Mouse (Mus musculus): ENCODE data around the gene Shld1. TPM values are rescaled to one million over a fixed set of nuclear protein-coding genes. Genes with fewer than 3 reads are reported as not detected.

Shld1 gene
- total and polyA plus RNA-seq, 3 experiments: 8.0 to 8.8 TPM; not detected in 1

GRCm38 (mm10) chr2:132646856-132647745 lies 39.6 kb upstream of the Shld1 start:
- no peak overlapping the region for H3K9ac ChIP-seq (ENCODE audit: control insufficient read depth, low read depth, low read length, poor library complexity, severe bottlenecking)
- no peaks in the 10 kb centered on the region for H3K79me2 ChIP-seq (ENCODE audit: control insufficient read depth, insufficient read depth, low read length, poor library complexity)
- no peaks in the 10 kb centered on the region for H3K9me3 ChIP-seq (replicated peaks; ENCODE audit: insufficient read depth, low read length)
- H3K27ac ChIP-seq (ENCODE audit: control insufficient read depth, low read depth, low read length): no peak overlapping the region
- no peak for DNase-seq (ENCODE audit: low read depth, low spot score)
- no peak for TF ChIP-seq RAD21 (IDR thresholded peaks at IDR 0.05; ENCODE audit: low read depth, low read length)
- no peak for TF ChIP-seq GATA1 (IDR thresholded peaks at IDR 0.05; ENCODE audit: low read depth, low read length)
- no peak for TF ChIP-seq POLR2AphosphoS5 (IDR thresholded peaks at IDR 0.05; ENCODE audit: borderline replicate concordance, low read depth, low read length)
- no peak for TF ChIP-seq SIN3A (IDR thresholded peaks at IDR 0.05; ENCODE audit: low read length)
- TF ChIP-seq ELF1 (IDR thresholded peaks at IDR 0.05; ENCODE audit: low read depth, low read length): no peak
- TF ChIP-seq MXI1 (IDR thresholded peaks at IDR 0.05; ENCODE audit: low read depth, low read length): no peak
- TF ChIP-seq NRF1 (IDR thresholded peaks at IDR 0.05; ENCODE audit: insufficient read depth, low read depth, low read length, poor library complexity, severe bottlenecking): no peak
- no peak for TF ChIP-seq ZKSCAN1 (IDR thresholded peaks at IDR 0.05; ENCODE audit: low read depth, low read length)
- TF ChIP-seq KAT2A (conservative IDR thresholded peaks at IDR 0.05; ENCODE audit: low read depth, low read length): no peak
- TF ChIP-seq NELFE (IDR thresholded peaks at IDR 0.05; ENCODE audit: low read depth, low read length): no peak
- TF ChIP-seq MYC (IDR thresholded peaks at IDR 0.05; ENCODE audit: low read depth, low read length): no peak
- no peak for TF ChIP-seq POLR2A (IDR thresholded peaks at IDR 0.05; ENCODE audit: control insufficient read depth in 1 of 2, insufficient read depth in 1 of 2, low read depth in 1 of 2, low read length in 2 of 2, poor library complexity in 1 of 2)
- TF ChIP-seq USF1 (IDR thresholded peaks at IDR 0.05; ENCODE audit: low read depth, low read length): no peak
- TF ChIP-seq TBP (IDR thresholded peaks at IDR 0.05; ENCODE audit: low read depth, low read length): no peak
- no peak for TF ChIP-seq ZMIZ1 (IDR thresholded peaks at IDR 0.05; ENCODE audit: low read depth, low read length)
- no peak for TF ChIP-seq TAL1 (IDR thresholded peaks at IDR 0.05; ENCODE audit: low read length)
- TF ChIP-seq E2F4 (IDR thresholded peaks at IDR 0.05; ENCODE audit: borderline replicate concordance, low read depth, low read length): no peak
- TF ChIP-seq MEF2A (IDR thresholded peaks at IDR 0.05; ENCODE audit: extremely low read depth, insufficient replicate concordance, low read depth, low read length, poor library complexity, severe bottlenecking): no peak
- no peak for TF ChIP-seq EP300 (IDR thresholded peaks at IDR 0.05; ENCODE audit: low read depth in 1 of 2, low read length in 2 of 2)
- H3K27me3 ChIP-seq (ENCODE audit: control insufficient read depth in 1 of 2, insufficient read depth in 2 of 2, low read length in 2 of 2): no peaks in the 10 kb centered on the region; a peak in 1 of 4 replicates
- no peak overlapping the region for H3K4me3 ChIP-seq (ENCODE audit: control insufficient read depth in 1 of 2, insufficient read depth in 1 of 2, low read depth in 2 of 2, low read length in 2 of 2)
- no peaks in the 10 kb centered on the region for H3K36me3 ChIP-seq (ENCODE audit: control insufficient read depth in 1 of 2, insufficient read depth in 2 of 2, low read length in 2 of 2)
- no peaks in the 10 kb centered on the region for H3K4me1 ChIP-seq (ENCODE audit: control insufficient read depth in 1 of 2, insufficient read depth in 2 of 2, low read length in 2 of 2)

Measured in MEL (cell line).